Mouse (Mus musculus) left cerebral cortex, adult 8-10 months (tissue): ENCODE data around the gene Il25. TPM values are rescaled to one million over a fixed set of nuclear protein-coding genes. Genes with fewer than 3 reads are reported as not detected.

Experiments used
- DNase-seq, 2 experiments: peaks; one replicate each; pipeline ENCODE4 v3.0.0; 2022; ENCODE audit warnings: low spot score in 2 of 2
- total RNA-seq, 4 experiments: library from RNA; stranded (reverse); gene quantifications; 2 replicates each; pipeline ENCODE4 v1.2.4; 2022

The Il25 gene
- total RNA-seq: under 1 TPM in 1 of 4 experiments, not detected in 3; 0.53 TPM

DNA sequence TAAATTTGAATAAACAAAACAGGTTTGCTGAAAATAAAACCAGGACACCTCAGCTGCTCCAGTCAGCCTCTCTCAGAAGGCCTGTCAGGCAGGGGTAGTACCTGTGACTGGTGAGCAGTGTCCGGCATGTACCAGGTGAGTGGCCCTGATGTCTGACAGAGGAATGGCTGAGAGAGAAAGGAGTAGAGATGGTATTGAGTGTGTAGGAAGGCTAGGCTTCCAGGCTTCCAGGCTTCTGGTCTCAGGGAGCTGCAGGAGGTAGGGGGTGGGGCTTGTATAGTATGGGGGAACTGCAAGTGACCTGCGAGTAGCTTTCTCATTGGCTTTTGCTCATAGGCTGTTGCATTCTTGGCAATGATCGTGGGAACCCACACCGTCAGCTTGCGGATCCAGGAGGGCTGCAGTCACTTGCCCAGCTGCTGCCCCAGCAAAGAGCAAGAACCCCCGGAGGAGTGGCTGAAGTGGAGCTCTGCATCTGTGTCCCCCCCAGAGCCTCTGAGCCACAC is at the start of gene Il25:
Il25 (plus strand) TSS at position 51 of the 506 bp plus-strand sequence.
- no peak for DNase-seq

DNA sequence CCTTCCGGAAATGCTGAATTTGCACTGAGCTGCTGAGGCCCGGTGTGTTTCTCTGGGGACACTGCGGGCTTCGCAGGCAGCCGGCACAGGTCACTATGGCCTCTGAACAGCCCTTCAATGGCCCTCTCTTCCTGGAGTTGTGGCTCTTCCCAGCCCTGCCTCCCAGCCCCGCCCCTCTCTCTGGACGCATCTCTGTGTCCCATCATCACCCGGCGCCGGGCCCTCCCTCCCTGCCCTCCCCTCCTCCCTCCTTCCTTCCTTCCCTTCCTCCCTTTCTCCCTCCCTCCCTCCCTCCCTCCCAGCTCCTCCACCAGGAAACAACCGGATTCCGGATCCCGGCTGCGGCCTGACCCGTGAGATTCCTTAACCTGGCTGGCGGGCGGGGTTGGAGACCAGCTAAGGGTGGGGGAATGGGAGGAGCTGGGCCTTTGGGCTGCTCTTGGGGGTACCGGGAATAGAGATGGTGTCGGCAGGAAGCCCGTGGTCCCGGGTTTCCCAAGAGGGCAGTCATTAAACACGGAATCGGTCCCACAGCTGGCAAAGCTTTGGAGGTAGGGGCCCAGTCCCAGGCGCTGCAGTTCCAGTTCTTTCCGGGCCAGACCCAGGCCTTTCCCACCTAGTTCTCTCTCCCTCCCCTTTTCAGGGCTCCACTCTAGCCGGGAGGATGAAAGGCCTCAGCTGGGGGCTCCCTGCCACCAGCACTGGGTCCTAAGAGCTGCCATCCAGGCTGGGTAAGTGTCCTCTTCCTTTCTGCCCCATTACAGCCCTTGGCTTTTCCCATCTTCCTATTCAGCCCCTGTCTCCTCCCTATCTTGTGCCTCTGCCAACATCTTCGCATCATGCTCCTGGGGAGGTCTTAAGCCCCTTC is 49.1 kb upstream of the Il25 start, which contains the start of the genes Bcl2l2 and Gm20521:
Bcl2l2 (plus strand) TSS at position 224 of the 868 bp plus-strand sequence.
Gm20521 (plus strand) TSS at position 288 of the 868 bp plus-strand sequence.
- DNase-seq: peak; percentile 39 to 71

DNA sequence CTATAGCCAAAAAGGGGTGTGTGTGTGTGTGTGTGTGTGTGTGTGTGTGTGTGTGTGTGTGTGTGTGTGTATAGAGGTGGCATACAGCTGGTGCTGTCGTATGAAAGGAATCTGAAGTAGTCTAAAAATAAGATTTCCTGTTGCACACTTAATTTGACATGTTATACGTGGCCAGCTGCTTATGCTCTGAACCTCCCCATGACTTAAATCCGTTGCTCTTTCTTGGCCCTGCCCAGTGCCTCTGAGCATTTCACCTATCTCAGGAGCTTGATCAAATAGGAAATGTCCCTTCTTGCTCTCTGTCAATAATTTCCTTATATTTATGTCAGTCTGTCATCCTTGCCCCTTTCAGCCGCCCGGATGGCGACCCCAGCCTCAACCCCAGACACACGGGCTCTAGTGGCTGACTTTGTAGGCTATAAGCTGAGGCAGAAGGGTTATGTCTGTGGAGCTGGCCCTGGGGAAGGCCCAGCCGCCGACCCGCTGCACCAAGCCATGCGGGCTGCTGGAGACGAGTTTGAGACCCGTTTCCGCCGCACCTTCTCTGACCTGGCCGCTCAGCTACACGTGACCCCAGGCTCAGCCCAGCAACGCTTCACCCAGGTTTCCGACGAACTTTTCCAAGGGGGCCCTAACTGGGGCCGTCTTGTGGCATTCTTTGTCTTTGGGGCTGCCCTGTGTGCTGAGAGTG is 48.3 kb upstream of the Il25 start:
- DNase-seq: no peak

GRCm38 (mm10) chr14:54885309-54885708 is 47.2 kb upstream of the Il25 start:
- DNase-seq: no peak

DNA sequence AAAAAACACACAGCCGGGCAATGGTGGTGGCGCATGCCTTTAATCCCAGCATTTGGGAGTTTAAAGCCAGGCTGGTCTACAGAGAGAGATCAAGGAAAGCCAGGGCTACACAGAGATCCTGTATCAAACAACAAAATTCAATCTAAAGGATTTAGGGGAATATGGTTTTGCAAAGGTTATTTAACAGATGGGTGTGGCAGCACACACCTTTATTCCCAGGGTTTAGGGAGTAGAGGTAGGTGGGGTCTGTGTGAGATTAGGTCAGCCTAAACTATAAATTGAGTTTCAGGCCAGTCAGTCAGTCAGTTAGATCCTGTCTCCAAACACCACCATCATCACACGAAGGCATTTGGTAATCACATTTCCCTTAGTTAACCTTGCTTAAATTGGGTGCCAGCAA is 40.3 kb upstream of the Il25 start, which contains the start of gene Pabpn1:
Pabpn1 (plus strand) TSS at position 301 of the 400 bp plus-strand sequence.
- no peak for DNase-seq

GRCm38 (mm10) chr14:54893651-54894181 is 38.8 kb upstream of the Il25 start:
- peak; percentile 97 to 100 for DNase-seq

DNA sequence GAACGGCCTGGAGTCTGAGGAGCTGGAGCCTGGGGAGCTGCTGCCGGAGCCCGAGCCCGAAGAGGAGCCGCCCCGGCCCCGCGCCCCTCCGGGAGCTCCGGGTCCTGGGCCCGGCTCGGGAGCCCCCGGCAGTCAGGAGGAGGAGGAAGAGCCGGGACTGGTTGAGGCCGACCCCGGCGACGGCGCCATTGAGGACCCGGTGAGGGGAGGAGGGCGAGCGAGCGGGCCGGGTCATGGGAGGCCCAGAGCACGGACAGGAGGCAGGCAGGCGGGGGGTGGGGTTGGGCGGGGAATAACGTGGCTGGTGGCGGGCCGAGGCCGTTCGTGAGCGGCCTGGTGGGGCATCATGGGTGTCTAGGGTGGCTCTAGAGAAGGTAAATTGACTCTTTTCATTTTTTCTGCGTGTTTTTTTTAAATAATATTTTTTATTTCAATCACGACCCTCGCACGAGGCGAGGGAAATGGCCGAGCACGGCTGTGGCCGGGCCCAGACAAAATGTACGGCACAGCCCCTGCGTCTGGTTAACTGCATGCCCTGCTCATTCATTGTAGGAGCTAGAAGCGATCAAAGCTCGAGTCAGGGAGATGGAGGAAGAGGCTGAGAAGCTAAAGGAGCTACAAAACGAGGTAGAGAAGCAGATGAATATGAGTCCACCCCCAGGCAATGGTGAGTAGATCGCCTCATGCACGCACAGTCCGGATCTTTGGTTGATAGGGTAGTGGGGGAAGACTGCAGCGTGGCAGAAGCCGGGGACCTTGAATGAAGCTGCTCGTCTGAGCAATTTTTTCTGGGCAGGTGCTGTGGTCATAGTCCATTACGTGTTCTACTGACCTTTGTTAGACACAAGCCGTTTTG is 38.0 kb upstream of the Il25 start:
- peak in 1 of 2 experiments; percentile 49 for DNase-seq

- DNase-seq: no peak
These were observed 35.0 kb upstream of the Il25 start for GRCm38 (mm10) chr14:54897445-54897844.

DNA sequence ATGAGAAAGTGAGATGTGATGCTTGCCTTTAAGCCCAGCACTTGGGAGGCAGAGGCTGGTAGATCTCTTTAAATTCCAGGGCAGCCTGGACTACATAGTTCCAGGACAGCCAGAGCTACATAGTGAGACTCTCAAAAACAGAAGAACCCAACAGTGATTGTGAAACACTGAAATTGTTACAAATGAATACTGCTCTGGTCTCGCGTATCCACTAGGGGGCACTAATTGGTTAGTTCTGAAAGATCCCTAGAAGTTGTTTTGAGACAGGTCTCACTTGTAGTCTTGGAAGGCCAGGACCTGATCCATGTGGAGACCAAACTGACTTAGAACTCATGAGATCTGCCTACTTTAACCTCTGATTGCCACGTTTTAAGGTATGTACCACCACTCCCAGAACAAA is 32.1 kb upstream of the Il25 start:
- peak in 1 of 2 experiments; percentile 58 for DNase-seq

DNA sequence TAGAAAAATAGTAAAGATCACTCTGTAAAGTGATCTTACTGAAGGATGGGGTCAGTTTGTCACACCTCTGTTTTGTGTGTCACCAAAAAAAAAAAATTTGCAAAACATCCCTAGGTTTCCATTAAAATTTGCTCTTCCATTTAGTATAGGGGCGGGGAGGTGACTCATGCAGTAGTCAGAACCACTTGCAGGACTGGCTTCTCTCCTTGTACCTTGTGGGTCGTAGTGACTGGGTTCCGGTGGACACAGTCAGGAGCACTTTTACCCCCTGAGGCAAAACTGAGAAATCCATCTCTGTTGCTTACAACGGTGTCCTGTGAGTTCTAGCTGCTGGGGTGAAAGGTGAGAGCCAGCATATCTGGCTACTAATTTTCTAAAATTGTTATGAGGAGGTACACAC is 28.9 kb upstream of the Il25 start:
- DNase-seq: no peak

DNA sequence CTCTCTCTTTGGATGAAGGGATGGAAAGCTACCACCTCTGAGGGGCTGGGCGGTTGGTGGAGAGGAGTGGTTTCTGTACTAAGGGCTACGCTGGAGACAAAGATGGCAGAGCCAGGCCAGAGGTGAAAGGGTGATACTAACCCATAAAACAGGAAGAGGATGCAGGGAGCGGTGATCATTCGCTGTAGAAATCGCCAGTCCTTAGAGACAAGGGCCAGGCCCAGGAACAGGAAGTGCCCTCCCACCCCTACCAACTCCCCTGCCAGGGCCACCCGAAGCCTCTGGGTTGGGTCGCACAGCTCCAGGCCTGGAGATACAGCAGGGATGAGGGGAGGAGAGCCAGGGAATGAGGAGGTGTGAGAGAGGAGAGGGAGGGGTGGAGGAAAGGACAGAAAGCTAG is 23.8 kb upstream of the Il25 start:
- DNase-seq: no peak

DNA sequence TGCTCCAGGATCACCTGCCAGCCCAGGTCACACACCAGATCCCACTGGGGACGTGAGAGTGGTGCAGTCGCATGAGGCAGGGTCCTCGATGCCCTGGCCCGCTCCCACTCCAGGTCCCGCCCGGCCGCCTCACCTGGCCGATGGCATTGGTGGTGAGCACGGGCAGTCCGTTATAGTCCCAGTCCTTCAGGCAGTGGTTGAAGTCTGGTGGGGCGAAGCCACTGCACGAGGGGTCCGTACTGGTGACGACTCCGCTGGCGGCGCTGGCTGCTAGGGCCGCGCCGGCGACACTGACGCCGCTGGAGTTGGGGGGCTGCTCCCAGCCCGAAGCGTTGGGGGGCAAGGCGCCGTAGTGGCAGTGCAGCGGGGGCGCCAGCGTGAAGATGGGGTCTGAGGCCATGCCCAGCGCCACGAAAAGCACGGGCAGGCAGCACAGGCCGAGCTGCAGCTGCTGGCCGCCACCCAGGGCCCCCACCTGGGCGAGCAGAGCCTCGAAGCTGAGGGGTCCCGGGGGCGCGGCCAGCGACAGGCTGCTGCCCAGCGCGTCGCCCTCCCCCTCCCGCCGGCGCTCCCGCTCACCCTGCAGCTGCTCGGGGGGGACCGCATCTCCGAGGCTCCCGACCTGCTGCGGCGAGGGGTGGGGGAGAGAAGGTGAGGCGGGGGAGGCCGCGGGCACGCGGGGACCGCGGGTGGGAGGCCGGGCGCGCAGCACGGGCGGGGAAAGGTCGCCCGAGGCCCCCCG is 20.2 kb upstream of the Il25 start:
- DNase-seq: no peak

GRCm38 (mm10) chr14:54912886-54913285 is 19.6 kb upstream of the Il25 start, which contains the start of gene Slc22a17:
TSS of gene Slc22a17 (minus strand) at chr14:54913132.
- peak; percentile 74 to 76 for DNase-seq

DNA sequence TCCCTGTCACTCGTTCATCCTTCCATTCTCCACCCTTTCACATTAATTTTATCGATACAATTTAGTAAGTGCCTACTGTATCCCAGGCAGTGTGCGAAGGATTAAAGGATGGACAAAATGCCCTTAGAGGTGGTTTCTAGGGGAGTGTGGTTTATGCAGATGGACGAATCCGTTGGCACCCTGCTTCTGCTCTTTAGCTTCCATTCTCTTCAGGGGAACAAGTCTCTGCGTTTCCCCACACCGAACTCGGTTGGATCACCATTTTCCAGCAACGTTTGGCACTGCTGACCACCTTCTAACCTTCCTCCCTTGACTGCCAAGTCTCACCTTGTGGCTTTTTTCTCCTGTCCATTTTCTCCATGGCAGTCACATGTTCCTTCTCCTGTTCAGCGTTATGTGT is 19.2 kb upstream of the Il25 start:
- DNase-seq: no peak

GRCm38 (mm10) chr14:54920076-54920685 is 12.3 kb upstream of the Il25 start:
- no peak for DNase-seq

DNA sequence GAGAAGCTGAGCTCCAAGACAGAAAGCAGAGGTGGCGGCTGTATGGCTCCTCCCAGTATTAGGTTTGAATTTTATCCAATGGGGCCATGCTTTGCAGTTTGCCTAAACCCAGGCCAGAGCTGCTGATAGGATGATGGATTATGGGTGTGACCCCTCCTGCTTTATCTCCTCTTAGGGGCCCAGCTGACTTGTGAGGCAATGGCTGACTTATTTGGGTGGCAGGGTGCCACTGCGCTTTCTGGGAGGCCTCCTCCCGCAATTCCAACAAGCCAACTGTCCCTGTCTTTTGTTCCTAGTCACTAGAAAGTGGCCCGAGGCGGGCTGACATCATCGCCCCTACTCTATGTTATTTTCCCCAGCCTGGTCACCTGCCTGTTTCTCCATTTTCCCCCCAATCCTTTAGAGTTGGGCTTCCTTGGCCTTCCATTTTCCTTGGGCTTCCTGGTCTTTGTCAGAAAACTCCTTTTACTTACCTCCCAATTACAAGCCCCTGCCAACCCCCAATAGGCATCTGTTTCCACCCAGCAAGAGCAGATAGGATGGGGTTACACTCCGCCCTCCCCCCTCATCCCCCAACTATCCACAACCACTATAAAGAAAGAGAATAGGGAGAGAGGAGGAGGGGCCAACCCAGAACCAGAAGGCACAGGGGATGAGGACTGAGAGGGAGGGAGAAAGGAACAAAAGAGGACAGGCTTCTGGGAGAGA is 7.7 kb upstream of the Il25 start:
- DNase-seq: no peak

- DNase-seq: no peak
These were observed 6.8 kb upstream of the Il25 start, which contains the start of gene Efs for GRCm38 (mm10) chr14:54925349-54926342. TSS of gene Efs (minus strand) at chr14:54926126.
